Mouse (Mus musculus) CH12.LX (cell line): ENCODE results near the gene Ddx4. TPM values are rescaled to one million over a fixed set of nuclear protein-coding genes. Genes with fewer than 3 reads are reported as not detected.
A peak's percentile ranks its signal among the peaks of the same experiment; 100 is the strongest.

ENCODE experiments used
- DNase-seq: peaks from one replicate; pipeline ENCODE4 v3.0.0-alpha.2; 2013; ENCODE audit errors: extremely low read depth
- H3K27ac ChIP-seq: 2 replicates; pipeline ENCODE4 v1.5.1; 2012; ENCODE audit warnings: low read depth, mild to moderate bottlenecking, control low read depth, moderate library complexity; ENCODE audit not compliant: insufficient read depth
- H3K27me3 ChIP-seq: replicated peaks from 2 replicates; pipeline ENCODE3; 2012; ENCODE audit warnings: inconsistent platforms
- H3K36me3 ChIP-seq, 2 experiments: replicated peaks in 1 of 2; 2 replicates each; pipeline versions ENCODE3 to v1.6.1; 2012; ENCODE audit warnings: inconsistent platforms in 1 of 2, low read length in 1 of 2, mild to moderate bottlenecking in 1 of 2, mixed read lengths in 1 of 2, moderate library complexity in 1 of 2; ENCODE audit not compliant: control insufficient read depth in 1 of 2, insufficient read depth in 1 of 2
- H3K4me1 ChIP-seq, 2 experiments: 2 replicates each; pipeline ENCODE4 v1.6.1; 2012; ENCODE audit warnings: inconsistent platforms in 1 of 2, moderate library complexity in 1 of 2; ENCODE audit not compliant: insufficient read depth in 2 of 2, control insufficient read depth in 1 of 2
- H3K4me2 ChIP-seq: 2 replicates; pipeline ENCODE4 v1.6.1; 2012; ENCODE audit warnings: low read depth, mild to moderate bottlenecking, control low read depth; ENCODE audit not compliant: poor library complexity, insufficient read depth, severe bottlenecking
- H3K4me3 ChIP-seq, 3 experiments: fragments of 150-350 bp in 1 of 3; sonication (generic) in 1 of 3; replicated peaks in 1 of 3; 2 replicates each; pipeline versions ENCODE3 to v1.5.1; 2011 to 2012; ENCODE audit warnings: low read depth in 2 of 3, low read length in 2 of 3, mild to moderate bottlenecking in 2 of 3, moderate library complexity in 2 of 3, control low read depth in 1 of 3, improper control_type of control experiment in 1 of 3, inconsistent platforms in 1 of 3, mixed read lengths in 1 of 3; ENCODE audit not compliant: poor library complexity in 1 of 3
- H3K79me2 ChIP-seq: replicated peaks from 2 replicates; pipeline ENCODE4 v1.6.1; 2012; ENCODE audit warnings: mild to moderate bottlenecking, moderate library complexity; ENCODE audit not compliant: control insufficient read depth, poor library complexity, insufficient read depth, severe bottlenecking; ENCODE audit errors: extremely low read depth
- H3K9ac ChIP-seq: 2 replicates; pipeline ENCODE4 v1.6.1; 2012; ENCODE audit warnings: low read depth, mild to moderate bottlenecking, control low read depth, moderate library complexity; ENCODE audit not compliant: insufficient read depth
- H3K9me3 ChIP-seq: replicated peaks from 2 replicates; pipeline ENCODE3; 2012; ENCODE audit warnings: low read length, inconsistent platforms, mixed read lengths
- CHD1 ChIP-seq: IDR thresholded peaks from 2 replicates; pipeline ENCODE4 v1.6.1; 2012; ENCODE audit warnings: low read depth, low read length, improper control_type of control experiment, inconsistent platforms
- CHD2 ChIP-seq: IDR thresholded peaks from 2 replicates; pipeline ENCODE4 v1.6.1; 2011; ENCODE audit warnings: low read length, improper control_type of control experiment
- E2F4 ChIP-seq: IDR thresholded peaks from 2 replicates; pipeline ENCODE4 v1.6.1; 2011; ENCODE audit warnings: low read depth, low read length, improper control_type of control experiment; ENCODE audit not compliant: insufficient replicate concordance
- ELF1 ChIP-seq: IDR thresholded peaks from 2 replicates; pipeline ENCODE4 v1.6.1; 2014; ENCODE audit warnings: low read depth, mild to moderate bottlenecking, inconsistent platforms, low read length, improper control_type of control experiment
- EP300 ChIP-seq: IDR thresholded peaks from 2 replicates; pipeline ENCODE4 v1.6.1; 2011; ENCODE audit warnings: low read length, improper control_type of control experiment
- ETS1 ChIP-seq: conservative IDR thresholded peaks from 2 replicates; pipeline ENCODE4 v1.6.1; 2012; ENCODE audit warnings: low read depth, mild to moderate bottlenecking, inconsistent platforms, low read length, improper control_type of control experiment, moderate library complexity
- GABPA ChIP-seq: IDR thresholded peaks from 2 replicates; pipeline ENCODE4 v1.6.1; 2012; ENCODE audit warnings: low read depth, low read length, improper control_type of control experiment, inconsistent platforms; ENCODE audit not compliant: insufficient replicate concordance
- HCFC1 ChIP-seq: IDR thresholded peaks from 2 replicates; pipeline ENCODE4 v1.6.1; 2012; ENCODE audit warnings: low read depth, mild to moderate bottlenecking, inconsistent platforms, low read length, improper control_type of control experiment
- IRF4 ChIP-seq: IDR thresholded peaks from 2 replicates; pipeline ENCODE4 v1.6.1; 2014; ENCODE audit warnings: low read depth, mild to moderate bottlenecking, inconsistent platforms, low read length, improper control_type of control experiment
- JUN ChIP-seq: IDR thresholded peaks from 2 replicates; pipeline ENCODE4 v1.6.1; 2011; ENCODE audit warnings: low read depth, mild to moderate bottlenecking, low read length, improper control_type of control experiment, moderate library complexity; ENCODE audit not compliant: insufficient read depth
- MEF2A ChIP-seq: IDR thresholded peaks from 2 replicates; pipeline ENCODE4 v1.6.1; 2014; ENCODE audit warnings: low read depth, mild to moderate bottlenecking, inconsistent platforms, low read length, improper control_type of control experiment, borderline replicate concordance
- MYC ChIP-seq: IDR thresholded peaks from 2 replicates; pipeline ENCODE4 v1.6.1; 2011; ENCODE audit warnings: low read depth, mild to moderate bottlenecking, improper control_type of control experiment, low read length
- NRF1 ChIP-seq: IDR thresholded peaks from 2 replicates; pipeline ENCODE4 v1.6.1; 2014; ENCODE audit warnings: low read depth, mild to moderate bottlenecking, inconsistent platforms, low read length, improper control_type of control experiment, moderate library complexity
- POLR2A ChIP-seq: IDR thresholded peaks from 2 replicates; pipeline ENCODE4 v1.6.1; 2011; ENCODE audit warnings: low read depth, mild to moderate bottlenecking, improper control_type of control experiment, low read length
- POLR2AphosphoS2 ChIP-seq: IDR thresholded peaks from 2 replicates; pipeline ENCODE4 v1.6.1; 2011; ENCODE audit warnings: low read depth, low read length, improper control_type of control experiment
- RCOR1 ChIP-seq: conservative IDR thresholded peaks from 2 replicates; pipeline ENCODE4 v1.6.1; 2012; ENCODE audit warnings: low read depth, mild to moderate bottlenecking, inconsistent platforms, low read length, improper control_type of control experiment
- SIN3A ChIP-seq: IDR thresholded peaks from 2 replicates; pipeline ENCODE4 v1.6.1; 2012; ENCODE audit warnings: low read length, improper control_type of control experiment, inconsistent platforms
- SMC3 ChIP-seq: IDR thresholded peaks from 2 replicates; pipeline ENCODE4 v1.6.1; 2011; ENCODE audit warnings: low read depth, low read length, improper control_type of control experiment
- USF2 ChIP-seq: conservative IDR thresholded peaks from 2 replicates; pipeline ENCODE4 v1.6.1; 2011; ENCODE audit warnings: low read depth, low read length, improper control_type of control experiment
- ZC3H11A ChIP-seq: IDR thresholded peaks from 2 replicates; pipeline ENCODE4 v1.6.1; 2012; ENCODE audit warnings: low read depth, mild to moderate bottlenecking, inconsistent platforms, low read length, improper control_type of control experiment
- ZMIZ1 ChIP-seq: IDR thresholded peaks from 2 replicates; pipeline ENCODE4 v1.6.1; 2012; ENCODE audit warnings: low read depth, mild to moderate bottlenecking, inconsistent platforms, low read length, improper control_type of control experiment
- dilution Hi-C: fragments of 300-500 bp; cut with MboI; formaldehyde crosslinking; loops from 2 replicates; pipeline ENCODE4 v1.14.3; 2020; ENCODE audit warnings: low sequenced_read_pairs; ENCODE audit not compliant: extremely low pct_unique_long_range_greater_than_20kb, extremely low pct_ligation_motif_present
- in situ Hi-C: fragments of 300-500 bp; cut with MboI; formaldehyde crosslinking; loops from 3 replicates; pipeline ENCODE4 v1.14.3; 2019; ENCODE audit warnings: low sequenced_read_pairs, low pct_ligation_motif_present, low pct_unique_long_range_greater_than_20kb, mixed read lengths
- polyA plus RNA-seq: library from polyadenylated mRNA; unstranded; fragments of >175 nt; gene quantifications from 2 replicates; pipeline ENCODE4 v1.2.1, GENCODE M21; 2012; ENCODE audit warnings: low read depth; ENCODE audit not compliant: insufficient read length
- total RNA-seq, 2 experiments: library from RNA; depleted of rRNA; stranded (reverse); fragments of 300-350 nt in 1 of 2; fragments of >200 nt in 1 of 2; gene quantifications; 2 replicates each; pipeline ENCODE4 v1.2.3; 2012 to 2014

Gene Ddx4
- total and polyA plus RNA-seq, 3 experiments = 0.08 to 0.35 (median 0.27) TPM

DNA sequence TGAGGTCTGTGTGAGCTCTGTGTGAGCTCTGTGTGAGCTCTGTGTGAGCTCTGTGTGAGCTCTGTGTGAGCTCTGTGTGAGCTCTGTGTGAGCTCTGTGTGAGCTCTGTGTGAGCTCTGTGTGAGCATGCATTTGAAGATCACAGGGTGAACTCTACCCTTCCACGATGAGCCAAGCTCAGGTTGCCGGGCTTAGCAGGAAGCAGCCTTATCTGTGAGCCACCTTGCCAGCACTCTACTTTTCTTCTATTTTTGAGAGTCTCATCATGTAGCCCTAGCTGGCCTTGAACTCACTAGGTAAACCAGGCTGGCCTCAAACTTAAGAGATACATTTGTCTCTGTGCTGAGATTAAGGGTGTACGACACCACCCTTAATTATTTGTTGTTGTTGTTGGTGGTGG lies 15.8 kb downstream of the Ddx4 start:
- no peaks in the 10 kb centered on the region for H3K79me2 ChIP-seq
- dilution Hi-C loops = no loop called here
- TF ChIP-seq ZMIZ1 (no peak), MEF2A (no peak), CHD2 (no peak), HCFC1 (no peak), USF2 (no peak), CHD1 (no peak), ETS1 (no peak), ZC3H11A (no peak), MYC (no peak), IRF4 (no peak), POLR2A (no peak), NRF1 (no peak), EP300 (no peak), POLR2AphosphoS2 (no peak), JUN (no peak), SMC3 (no peak), SIN3A (no peak), GABPA (no peak), RCOR1 (no peak)
- TF ChIP-seq, all 38 proteins: peak for 0
- in situ Hi-C loops = no loop called here
- DNase-seq = no peak
- Histone ChIP-seq H3K4me1 (peaks cover 4 to 20% of the 10 kb centered on the region in 2 experiments; a peak in 3 of 4 replicates), H3K4me2 (no peak overlapping the region), H3K4me3 (no peak overlapping the region), H3K36me3 (no peaks in the 10 kb centered on the region), H3K27ac (no peak overlapping the region), H3K9me3 (no peaks in the 10 kb centered on the region), H3K9ac (no peak overlapping the region), H3K27me3 (no peaks in the 10 kb centered on the region)

DNA sequence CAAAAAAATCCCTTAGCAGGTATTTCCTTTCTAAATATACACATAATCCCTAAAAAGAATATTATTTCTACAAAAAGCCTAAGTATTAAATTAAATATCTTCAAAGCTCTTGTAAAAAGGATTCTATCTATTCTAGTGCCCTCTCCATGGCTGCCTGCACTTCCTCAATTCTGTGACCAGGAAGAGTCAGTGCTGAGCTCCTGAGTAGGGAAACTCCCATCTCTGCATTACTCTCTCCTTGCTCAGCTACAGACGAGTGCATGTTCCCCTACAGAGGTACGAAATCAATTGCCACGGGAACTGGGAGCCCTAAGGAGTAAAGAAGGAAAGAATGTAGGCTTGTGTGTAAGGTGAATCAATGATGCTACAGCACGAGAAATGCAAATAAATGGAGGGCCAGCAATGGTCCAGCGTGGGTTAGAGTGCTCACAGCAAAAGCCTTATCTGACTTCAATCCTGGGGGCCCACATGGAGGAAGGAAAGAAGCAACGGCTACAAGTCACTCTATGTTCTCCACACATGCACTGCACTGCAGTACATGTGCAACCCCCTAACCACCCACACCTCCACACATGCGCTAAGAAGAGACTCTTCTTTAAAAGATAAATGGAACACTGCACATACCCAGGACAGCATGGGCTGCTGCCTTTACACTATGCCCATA lies 17.0 kb downstream of the Ddx4 start:
- Histone ChIP-seq H3K4me2 (peak overlapping the region; percentile 21; the same call in 1 of the 2 replicates), H3K27me3 (no peaks in the 10 kb centered on the region), H3K79me2 (no peaks in the 10 kb centered on the region), H3K4me1 (peaks cover 4 to 20% of the 10 kb centered on the region in 2 experiments; a peak in 3 of 4 replicates), H3K36me3 (no peaks in the 10 kb centered on the region), H3K9me3 (no peaks in the 10 kb centered on the region), H3K9ac (no peak overlapping the region), H3K27ac (no peak overlapping the region), H3K4me3 (no peak overlapping the region)
- TF ChIP-seq E2F4 = no peak
- TF ChIP-seq ELF1 = peak; percentile 72
- dilution Hi-C loops = no loop called here
- in situ Hi-C loops = no loop called here
- peak; percentile 58 for DNase-seq
